Mouse (Mus musculus): ENCODE results near the gene Dnajb12.
A peak's percentile ranks its signal among the peaks of the same experiment; 100 is the strongest.

Dnajb12 gene

GRCm38 (mm10) chr10:59879255-59880028 is at the start of gene Dnajb12:
Gene Dnajb12 (plus strand): TSS chr10:59879556.
- DNase-seq (ENCODE audit: low spot score in 2 of 2) = peak; percentile 89 to 92

DNA sequence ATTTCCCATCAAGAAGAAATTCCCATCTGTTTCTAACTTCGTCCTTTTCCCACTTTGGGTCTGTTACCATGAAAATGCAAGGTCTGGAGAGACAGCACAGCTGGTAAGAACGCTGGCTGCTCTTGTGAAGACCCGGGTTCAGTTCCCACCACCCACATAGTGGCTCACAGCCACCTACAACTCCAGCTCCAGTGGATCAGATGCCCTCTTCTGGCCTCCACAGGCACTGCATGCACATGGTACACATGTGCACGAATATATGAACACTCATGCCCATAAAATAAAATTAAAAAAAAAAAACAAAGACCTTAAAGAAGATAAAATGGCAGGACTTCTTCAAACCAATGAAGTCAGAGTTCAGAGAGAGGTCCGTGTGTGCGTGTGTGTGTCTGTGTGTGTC is 49.5 kb upstream of the Dnajb12 start:
- no peak for DNase-seq (ENCODE audit: low spot score in 2 of 2)

DNA sequence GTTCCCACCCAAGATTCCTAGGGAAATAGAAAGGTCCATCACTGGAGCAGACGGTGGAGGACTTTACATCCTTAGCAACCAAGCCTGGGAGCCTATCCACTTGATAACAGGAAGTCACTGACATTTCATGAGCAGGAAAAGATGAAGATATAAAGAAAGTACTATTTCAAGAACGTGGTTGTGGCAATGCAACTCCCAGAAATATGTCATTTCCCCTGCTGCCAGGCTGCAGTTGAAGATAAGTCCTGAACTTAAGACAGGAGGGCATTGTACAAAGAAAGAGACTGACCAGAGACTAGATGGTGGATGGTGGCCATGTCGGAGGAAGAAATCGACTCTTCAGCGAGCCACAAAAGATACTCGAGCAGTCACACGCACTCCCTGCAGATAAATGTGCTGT is 47.4 kb upstream of the Dnajb12 start:
- DNase-seq (ENCODE audit: low spot score in 2 of 2) = no peak

GRCm38 (mm10) chr10:59835301-59836155 is 43.8 kb upstream of the Dnajb12 start:
- no peak for DNase-seq (ENCODE audit: low spot score in 2 of 2)

DNA sequence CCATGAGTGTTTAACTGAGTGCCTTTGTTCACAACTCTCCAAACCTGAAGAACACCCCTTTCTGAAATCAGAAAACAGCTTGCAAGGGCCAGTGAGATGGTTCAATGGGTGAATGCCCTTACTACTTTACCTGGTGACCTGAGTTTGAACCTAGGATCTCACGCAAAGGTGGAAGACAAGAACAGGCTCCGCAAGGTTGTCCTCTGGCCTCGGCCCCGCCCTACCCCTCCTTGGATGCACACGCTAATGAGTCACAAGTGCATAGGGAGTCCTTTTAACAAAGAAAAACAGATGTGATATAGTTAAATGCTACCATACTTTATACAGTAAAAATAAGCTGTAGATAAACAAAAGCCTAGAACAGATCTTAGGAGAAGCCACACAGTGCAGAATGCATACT is 41.9 kb upstream of the Dnajb12 start:
- DNase-seq (ENCODE audit: low spot score in 2 of 2) = no peak

GRCm38 (mm10) chr10:59841434-59841833 is 37.9 kb upstream of the Dnajb12 start:
- DNase-seq (ENCODE audit: low spot score in 2 of 2) = no peak

- no peak for DNase-seq (ENCODE audit: low spot score in 2 of 2)
Measured at GRCm38 (mm10) chr10:59843125-59843524, 36.2 kb upstream of the Dnajb12 start.

DNA sequence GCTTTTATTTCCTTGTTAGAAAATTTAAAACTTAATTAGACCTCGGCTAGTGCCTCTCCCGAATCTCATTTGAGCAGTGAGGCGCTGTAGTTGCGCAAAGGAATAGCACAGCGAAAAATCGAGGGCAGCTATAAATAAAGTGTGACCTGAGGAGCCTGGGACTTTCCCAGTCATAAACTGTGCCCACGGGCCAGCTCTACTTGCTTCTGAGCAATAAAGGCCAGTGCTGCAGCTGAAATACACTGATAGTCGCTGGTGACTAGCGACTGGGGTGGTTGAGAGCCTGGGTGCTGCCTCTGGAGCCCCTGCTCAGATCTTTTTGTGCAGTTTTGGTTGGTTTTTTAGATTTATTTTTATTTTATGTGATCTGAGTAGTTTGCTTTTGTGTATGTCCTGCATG is 34.7 kb upstream of the Dnajb12 start:
- DNase-seq (ENCODE audit: low spot score in 2 of 2) = no peak

GRCm38 (mm10) chr10:59846416-59846815 is 32.9 kb upstream of the Dnajb12 start:
- no peak for DNase-seq (ENCODE audit: low spot score in 2 of 2)

- no peak for DNase-seq (ENCODE audit: low spot score in 2 of 2)
Measured at GRCm38 (mm10) chr10:59848079-59848877, 31.1 kb upstream of the Dnajb12 start.

DNA sequence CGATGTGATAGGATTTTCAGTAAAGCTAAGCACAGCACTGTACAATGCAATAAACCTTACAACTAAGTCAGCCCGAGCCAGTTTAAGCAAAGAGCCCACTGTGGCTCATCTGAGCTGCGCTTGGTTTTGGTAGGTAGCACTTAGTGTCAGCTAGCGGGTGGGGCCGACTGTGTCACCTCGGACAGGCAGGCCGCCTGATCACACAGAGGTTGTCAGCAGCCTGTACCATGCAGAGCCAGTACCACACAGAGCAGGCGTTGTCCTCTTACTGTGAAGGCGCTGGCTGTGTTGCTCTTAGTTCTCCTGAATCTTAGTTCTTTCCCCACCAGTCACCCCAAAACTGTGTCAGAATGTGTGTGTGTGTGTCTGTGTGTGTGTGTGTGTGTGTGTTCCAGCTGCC is 30.4 kb upstream of the Dnajb12 start:
- DNase-seq (ENCODE audit: low spot score in 2 of 2) = no peak

GRCm38 (mm10) chr10:59849371-59849770 is 30.0 kb upstream of the Dnajb12 start:
- no peak for DNase-seq (ENCODE audit: low spot score in 2 of 2)

GRCm38 (mm10) chr10:59857157-59857556 is 22.2 kb upstream of the Dnajb12 start:
- DNase-seq (ENCODE audit: low spot score in 2 of 2) = no peak

DNA sequence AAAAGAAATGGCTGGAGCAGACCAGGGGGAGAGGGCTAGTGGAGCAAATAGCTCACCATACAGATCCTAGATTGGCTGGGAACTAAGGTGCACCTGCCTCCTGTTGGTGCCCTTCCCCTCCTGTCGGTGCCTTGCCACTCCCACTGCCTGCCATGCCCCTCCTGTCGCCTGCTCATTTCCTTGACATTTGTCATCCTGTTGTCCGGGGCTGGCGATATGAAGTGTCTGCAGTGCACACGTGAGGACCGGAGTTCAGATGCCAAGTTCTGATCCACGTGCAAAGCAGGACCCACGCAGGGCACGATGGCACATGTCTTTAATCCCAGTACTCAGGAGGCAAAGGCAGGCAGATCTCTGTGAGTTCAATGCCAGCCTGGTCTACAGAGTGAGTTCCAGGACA is 18.7 kb upstream of the Dnajb12 start:
- DNase-seq (ENCODE audit: low spot score in 2 of 2) = no peak

GRCm38 (mm10) chr10:59861201-59861600 is 18.2 kb upstream of the Dnajb12 start:
- DNase-seq (ENCODE audit: low spot score in 2 of 2) = no peak

DNA sequence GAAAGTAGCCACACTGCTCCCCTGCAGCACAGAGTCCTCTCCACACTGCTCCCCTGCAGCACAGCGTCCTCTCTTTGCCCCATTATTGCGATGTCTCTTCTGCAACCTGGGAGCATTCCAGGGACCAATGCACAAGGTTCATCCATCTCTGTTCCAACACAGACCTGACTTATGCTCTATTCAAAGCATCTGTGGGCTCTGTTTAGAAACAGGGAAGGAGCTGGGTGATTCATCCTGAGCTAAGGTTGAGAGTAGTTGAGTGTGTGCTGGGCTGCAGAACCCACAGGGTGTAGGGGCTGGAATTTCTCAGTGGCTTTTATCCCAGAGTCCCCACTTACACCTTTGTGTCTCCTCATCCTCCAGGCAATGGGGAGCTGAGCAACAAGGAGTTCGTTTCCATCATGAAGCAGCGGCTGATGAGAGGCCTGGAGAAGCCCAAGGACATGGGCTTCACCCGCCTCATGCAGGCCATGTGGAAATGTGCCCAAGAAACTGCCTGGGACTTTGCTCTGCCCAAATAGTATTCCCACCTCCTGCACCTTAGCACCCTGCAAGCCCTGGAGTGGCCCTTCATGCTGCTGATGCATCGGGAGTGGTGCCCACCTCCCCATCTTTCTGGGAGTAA is 16.4 kb upstream of the Dnajb12 start:
- DNase-seq (ENCODE audit: low spot score in 2 of 2) = no peak

GRCm38 (mm10) chr10:59863620-59864019 is 15.7 kb upstream of the Dnajb12 start:
- no peak for DNase-seq (ENCODE audit: low spot score in 2 of 2)

DNA sequence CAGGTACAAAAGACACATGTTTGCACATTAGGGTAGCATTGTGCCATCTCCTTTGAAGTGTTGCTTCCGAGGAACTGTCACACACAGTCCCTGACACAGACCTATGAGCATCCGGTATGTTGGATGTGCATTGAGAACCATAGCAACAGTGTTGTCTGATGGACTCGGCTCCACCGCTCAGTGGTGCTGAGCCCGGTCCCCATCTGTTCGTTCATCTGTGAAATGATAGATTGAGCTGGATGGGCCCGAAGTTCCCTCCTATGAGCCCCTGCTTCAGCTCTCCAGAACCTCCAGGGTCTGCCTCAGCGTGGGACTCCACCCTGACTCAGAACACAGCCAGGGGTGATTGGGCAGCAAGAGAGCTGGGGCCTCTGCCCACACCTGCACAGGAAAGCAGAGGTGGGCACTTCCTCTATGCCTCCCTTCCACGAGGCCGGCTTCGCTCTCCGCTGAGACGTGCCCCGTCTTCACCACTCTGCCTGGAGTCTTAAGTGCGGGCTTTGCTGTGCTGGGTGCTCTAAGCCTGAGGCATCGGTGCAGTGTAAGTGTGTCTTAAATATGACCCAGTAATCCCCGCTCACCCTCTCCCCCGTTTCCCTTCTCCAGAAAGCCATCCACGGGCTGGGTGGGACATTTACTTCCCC is 15.0 kb upstream of the Dnajb12 start:
- peak in 1 of 2 experiments; percentile 49 for DNase-seq (ENCODE audit: low spot score in 2 of 2)

DNA sequence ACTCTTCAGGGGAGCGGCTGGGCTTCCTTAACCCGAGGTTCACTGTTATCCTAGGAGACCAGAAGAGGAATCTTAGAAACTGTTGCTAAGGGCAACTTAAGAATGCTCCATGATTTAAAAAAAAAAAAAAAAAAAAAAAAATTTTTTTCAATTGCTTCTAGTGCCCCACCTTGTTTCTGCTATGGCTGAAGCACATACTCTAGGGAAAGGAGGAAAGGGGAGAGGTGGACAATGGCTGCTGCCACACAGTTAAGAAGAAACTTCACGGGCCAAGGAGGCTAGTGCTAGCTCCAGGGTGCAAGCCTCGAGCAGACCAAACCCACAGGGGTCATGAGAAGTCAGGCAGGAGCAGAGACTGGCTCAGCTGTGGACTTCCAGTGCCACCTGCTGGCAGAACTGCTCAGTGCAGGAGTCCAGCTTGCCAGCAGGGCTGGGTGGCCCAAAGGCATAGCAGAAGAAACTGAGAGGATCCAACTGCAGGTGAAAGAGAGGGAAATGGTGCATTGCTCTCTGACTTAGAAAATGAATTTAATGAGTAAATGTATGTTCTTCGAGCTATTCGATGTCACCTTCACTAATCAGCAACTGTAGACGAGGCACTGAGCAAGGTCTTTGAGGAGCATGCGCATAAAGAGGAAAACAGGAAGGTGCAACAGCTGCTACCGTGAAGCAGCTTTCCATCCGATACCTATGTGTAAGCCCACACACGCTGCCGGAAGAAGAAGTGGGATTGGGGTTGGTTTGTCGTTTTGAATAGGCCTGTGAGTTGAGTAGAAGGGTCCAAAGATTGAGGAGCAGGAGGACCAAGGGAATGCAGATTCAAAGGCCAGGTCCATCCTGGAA is 14.3 kb upstream of the Dnajb12 start:
- DNase-seq (ENCODE audit: low spot score in 2 of 2) = peak; percentile 81

GRCm38 (mm10) chr10:59868266-59868665 is 11.1 kb upstream of the Dnajb12 start:
- no peak for DNase-seq (ENCODE audit: low spot score in 2 of 2)

All from spleen, postnatal 36 days (tissue).